Mouse (Mus musculus) forebrain, embryonic 15.5 days (tissue): ENCODE results near the gene Dusp1. TPM values are rescaled to one million over a fixed set of nuclear protein-coding genes. Genes with fewer than 3 reads are reported as not detected.

Source experiments
- ATAC-seq: fragments of 200-750 bp; cut with Nextera tagmentation; replicated peaks from 2 replicates; pipeline ENCODE4 v1.8.0; 2017; ENCODE audit warnings: mild to moderate bottlenecking, moderate TSS enrichment, moderate library complexity
- H3K27ac ChIP-seq: fragments of 300-500 bp; sonication (generic); replicated peaks from 2 replicates; pipeline ENCODE4 v1.5.1; 2015; ENCODE audit warnings: mild to moderate bottlenecking, inconsistent platforms
- H3K27me3 ChIP-seq: fragments of 300-500 bp; sonication (generic); 2 replicates; pipeline ENCODE4 v1.6.1; 2015; ENCODE audit warnings: inconsistent platforms
- H3K36me3 ChIP-seq: fragments of 300-500 bp; sonication (generic); 2 replicates; pipeline ENCODE4 v1.6.1; 2015; ENCODE audit warnings: mild to moderate bottlenecking, inconsistent platforms
- H3K4me1 ChIP-seq: fragments of 300-500 bp; sonication (generic); 2 replicates; pipeline ENCODE4 v1.6.1; 2015; ENCODE audit warnings: inconsistent platforms
- H3K4me2 ChIP-seq: fragments of 300-500 bp; sonication (generic); replicated peaks from 2 replicates; pipeline ENCODE4 v1.6.1; 2015; ENCODE audit warnings: mild to moderate bottlenecking, inconsistent platforms
- H3K4me3 ChIP-seq: fragments of 300-500 bp; sonication (generic); 2 replicates; pipeline ENCODE4 v1.5.1; 2015; ENCODE audit warnings: mild to moderate bottlenecking, inconsistent platforms
- H3K9ac ChIP-seq: fragments of 300-500 bp; sonication (generic); replicated peaks from 2 replicates; pipeline ENCODE4 v1.6.1; 2015; ENCODE audit warnings: mild to moderate bottlenecking, inconsistent platforms
- H3K9me3 ChIP-seq: fragments of 300-500 bp; sonication (generic); 2 replicates; pipeline ENCODE4 v1.6.1; 2016; ENCODE audit warnings: inconsistent platforms
- WGBS: fragments of 180-500 bp; shearing (Covaris S2); methylation state at CpG from one replicate; pipeline ENCODE4 v1.1.7; 2015; ENCODE audit warnings: mixed read lengths; 5-methylcytosine and 5-hydroxymethylcytosine counted together
- polyA plus RNA-seq: library from polyadenylated mRNA; unstranded; fragments of >200 nt; fragmentation: Nextera tagmentation; extraction: Ambion mirVana; gene quantifications from 2 replicates; pipeline ENCODE4 v1.2.1, GENCODE M21; 2015

Dusp1 gene
- polyA plus RNA-seq, 1 experiment from 2014 or later = 46.3 TPM

DNA sequence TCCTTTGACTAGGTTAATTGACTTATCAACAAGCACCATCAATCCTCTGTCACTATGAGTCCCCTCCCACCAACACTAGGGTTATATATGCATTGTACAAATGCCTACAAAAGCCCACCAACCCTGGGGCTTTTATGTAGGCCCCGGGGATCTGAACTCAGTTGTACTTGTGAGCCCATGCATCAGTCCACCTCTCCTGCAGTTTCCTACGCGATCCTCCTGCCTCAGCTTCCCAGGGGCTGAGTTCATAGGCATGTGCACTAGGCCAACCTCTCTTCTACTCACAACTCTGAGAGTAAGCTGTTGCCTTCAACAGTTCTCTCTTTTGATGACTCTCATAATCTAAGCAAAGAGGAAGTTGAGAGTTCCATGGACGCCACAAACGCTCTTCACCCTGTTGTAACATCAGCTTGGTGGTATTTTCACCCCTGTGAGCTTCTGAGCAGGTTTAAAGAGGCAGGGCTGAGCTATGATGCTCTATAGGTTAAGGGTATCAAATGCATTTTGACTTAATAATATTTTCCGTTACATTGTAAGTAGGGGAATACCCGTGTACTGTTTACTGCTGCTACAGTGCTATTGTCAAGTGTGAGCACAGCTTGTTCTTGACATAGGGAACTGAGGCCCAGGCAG lies 30.4 kb downstream of the Dusp1 start:
- no peak for ATAC-seq
- WGBS = 90% methylated on average over 7 of the region's 7 CpGs
- Histone ChIP-seq H3K4me1 (no peaks in the 10 kb centered on the region), H3K4me2 (no peak overlapping the region), H3K27ac (no peak overlapping the region), H3K4me3 (no peak overlapping the region), H3K9ac (no peak overlapping the region), H3K36me3 (no peaks in the 10 kb centered on the region), H3K9me3 (no peaks in the 10 kb centered on the region), H3K27me3 (no peaks in the 10 kb centered on the region)

DNA sequence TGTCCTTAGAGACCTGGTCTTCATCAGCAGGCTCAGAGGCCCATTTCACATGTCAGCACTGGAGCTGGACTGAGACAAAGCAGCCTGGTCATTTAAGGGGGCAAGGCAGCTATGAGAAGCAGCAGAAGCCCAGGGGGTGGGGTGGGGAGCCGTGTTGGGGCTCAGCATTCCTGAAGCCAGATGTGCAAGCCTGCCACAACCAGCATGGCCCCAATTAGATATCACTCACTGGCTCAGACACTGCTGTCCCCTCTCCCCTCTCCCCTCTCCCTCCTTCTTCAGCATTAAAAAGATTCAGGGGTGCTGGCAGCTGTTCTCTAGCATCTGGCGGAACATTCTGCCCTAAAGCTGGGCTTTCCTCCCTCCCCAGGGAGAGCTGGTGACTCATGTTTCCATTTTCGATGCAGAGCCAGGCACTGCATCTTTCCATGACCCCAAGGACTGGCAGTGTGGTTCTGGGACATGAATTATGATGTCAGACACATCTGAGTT lies 31.3 kb downstream of the Dusp1 start:
- no peak overlapping the region for H3K4me2 ChIP-seq
- no peaks in the 10 kb centered on the region for H3K27me3 ChIP-seq
- no peak for ATAC-seq
- no peaks in the 10 kb centered on the region for H3K4me1 ChIP-seq
- H3K36me3 ChIP-seq = no peaks in the 10 kb centered on the region
- H3K27ac ChIP-seq = no peak overlapping the region
- no peak overlapping the region for H3K9ac ChIP-seq
- 64% methylated on average over 3 of the region's 3 CpGs for WGBS
- no peaks in the 10 kb centered on the region for H3K9me3 ChIP-seq
- H3K4me3 ChIP-seq = no peak overlapping the region

DNA sequence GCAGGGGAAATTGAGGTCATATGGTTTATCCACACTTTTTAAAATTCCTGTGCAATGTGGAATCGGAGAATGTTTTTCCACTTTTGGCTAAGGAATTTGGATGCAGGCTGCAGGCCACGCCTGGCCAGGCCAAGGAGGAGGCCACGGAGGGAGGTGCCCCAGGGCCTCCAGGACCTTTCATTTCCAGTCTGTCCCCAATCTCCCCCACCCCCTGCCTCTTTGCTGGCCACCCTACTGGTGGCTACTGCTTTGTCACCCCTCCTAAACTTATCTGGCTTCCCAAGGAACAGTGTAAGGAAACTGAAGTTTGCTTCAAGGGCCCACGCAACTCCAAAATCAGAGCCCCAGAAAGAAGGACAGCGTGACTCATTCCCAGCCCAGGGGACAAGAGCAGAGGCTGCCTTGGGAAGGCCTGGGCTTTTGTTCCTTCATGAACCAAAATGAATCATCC lies 32.1 kb downstream of the Dusp1 start:
- Histone ChIP-seq H3K4me3 (no peak overlapping the region), H3K36me3 (no peaks in the 10 kb centered on the region), H3K4me2 (no peak overlapping the region), H3K4me1 (no peaks in the 10 kb centered on the region), H3K27me3 (no peaks in the 10 kb centered on the region), H3K9ac (no peak overlapping the region), H3K9me3 (no peaks in the 10 kb centered on the region), H3K27ac (no peak overlapping the region)
- WGBS = 83% methylated on average over 5 of the region's 5 CpGs
- no peak for ATAC-seq

DNA sequence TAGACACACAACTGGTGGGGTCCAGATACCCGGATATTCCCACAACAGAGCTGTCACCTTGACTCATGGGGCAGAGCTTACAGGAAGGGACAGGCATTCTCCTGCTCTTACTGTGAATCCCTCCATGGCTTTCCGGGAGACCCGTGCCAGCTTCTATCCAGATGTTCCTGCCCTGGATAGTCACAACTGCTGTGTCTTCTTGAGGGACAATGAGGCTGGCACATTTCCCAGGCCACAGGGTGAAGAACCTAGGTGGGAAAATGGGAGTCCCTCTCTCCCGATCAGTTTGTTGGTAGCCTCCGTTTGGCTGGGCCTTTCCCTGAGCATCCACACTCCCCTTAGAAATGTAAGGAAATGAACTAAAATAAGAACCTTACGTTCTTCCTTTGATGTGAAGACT lies 33.2 kb downstream of the Dusp1 start:
- ATAC-seq = no peak
- 87% methylated on average over 6 of the region's 6 CpGs for WGBS
- no peaks in the 10 kb centered on the region for H3K36me3 ChIP-seq
- no peaks in the 10 kb centered on the region for H3K27me3 ChIP-seq
- H3K4me3 ChIP-seq = no peak overlapping the region
- H3K9ac ChIP-seq = no peak overlapping the region
- no peaks in the 10 kb centered on the region for H3K9me3 ChIP-seq
- no peak overlapping the region for H3K27ac ChIP-seq
- H3K4me1 ChIP-seq = no peaks in the 10 kb centered on the region
- H3K4me2 ChIP-seq = no peak overlapping the region

DNA sequence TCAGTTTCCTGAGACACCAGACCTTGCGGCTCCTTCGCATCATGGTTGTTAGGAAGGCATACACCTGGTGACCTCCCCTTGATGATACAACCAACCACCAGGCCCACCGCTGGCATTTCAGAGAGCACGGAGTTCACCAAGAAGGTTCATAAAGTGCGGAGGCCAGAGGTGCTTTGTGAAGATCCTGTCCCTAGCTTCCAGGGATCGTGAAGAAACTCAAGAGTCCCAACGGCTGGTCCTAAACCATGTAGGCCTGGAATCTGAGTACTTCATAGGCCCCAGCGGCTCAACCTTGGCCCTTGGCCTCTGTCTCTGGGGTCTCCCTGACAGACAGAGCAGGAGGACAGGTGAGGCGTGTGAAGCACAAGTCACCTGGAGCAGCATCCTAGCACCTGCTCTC lies 34.6 kb downstream of the Dusp1 start:
- Histone ChIP-seq H3K36me3 (no peaks in the 10 kb centered on the region), H3K4me3 (no peak overlapping the region), H3K4me1 (no peaks in the 10 kb centered on the region), H3K27me3 (no peaks in the 10 kb centered on the region), H3K27ac (no peak overlapping the region), H3K9me3 (no peaks in the 10 kb centered on the region), H3K9ac (no peak overlapping the region), H3K4me2 (no peak overlapping the region)
- 94% methylated on average over 9 of the region's 9 CpGs for WGBS
- no peak for ATAC-seq

DNA sequence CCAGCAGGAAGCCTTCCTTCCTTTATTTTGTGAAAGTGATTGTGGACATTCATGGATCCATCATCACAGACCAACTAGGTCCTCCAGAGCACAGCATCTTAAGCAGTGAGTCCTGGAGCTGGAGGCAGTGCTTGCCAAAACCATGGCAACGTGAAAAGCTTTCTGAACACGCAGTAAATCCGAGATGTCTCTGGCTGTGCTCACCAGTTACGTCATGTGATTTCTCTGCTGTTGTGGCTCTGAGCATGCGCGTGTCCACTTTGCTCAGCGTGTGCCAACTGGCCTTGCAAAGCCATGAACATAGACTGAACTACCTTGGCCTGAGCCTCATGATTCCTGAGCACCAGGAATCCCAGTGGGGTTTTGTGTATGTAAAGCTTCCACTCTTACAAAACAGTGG lies 36.6 kb downstream of the Dusp1 start:
- H3K27me3 ChIP-seq = no peaks in the 10 kb centered on the region
- no peak overlapping the region for H3K4me2 ChIP-seq
- H3K27ac ChIP-seq = no peak overlapping the region
- no peak overlapping the region for H3K4me3 ChIP-seq
- ATAC-seq = no peak
- no peaks in the 10 kb centered on the region for H3K36me3 ChIP-seq
- no peaks in the 10 kb centered on the region for H3K9me3 ChIP-seq
- no peak overlapping the region for H3K9ac ChIP-seq
- no peaks in the 10 kb centered on the region for H3K4me1 ChIP-seq
- 75% methylated on average over 7 of the region's 7 CpGs for WGBS

DNA sequence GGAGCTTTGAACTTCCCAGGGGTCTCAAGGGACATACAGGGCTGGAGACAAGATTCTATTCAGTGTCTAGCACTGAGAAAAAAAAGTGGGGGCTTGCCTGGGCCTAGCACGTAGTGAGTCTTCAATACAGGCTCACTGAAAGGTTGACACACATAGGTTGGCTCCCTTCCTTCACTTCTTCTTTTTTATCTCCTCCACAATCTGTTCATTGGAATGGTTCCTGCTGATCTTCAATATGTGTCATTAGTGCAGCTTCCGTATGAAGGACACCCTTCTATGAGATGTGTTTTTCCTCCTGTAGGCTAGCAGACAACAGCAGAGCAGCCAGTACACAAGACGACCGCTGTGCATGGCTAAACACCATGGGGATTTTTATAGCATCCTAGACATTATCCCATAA lies 37.1 kb downstream of the Dusp1 start:
- no peaks in the 10 kb centered on the region for H3K9me3 ChIP-seq
- 88% methylated on average over 4 of the region's 4 CpGs for WGBS
- no peak overlapping the region for H3K4me2 ChIP-seq
- H3K4me3 ChIP-seq = no peak overlapping the region
- H3K27ac ChIP-seq = no peak overlapping the region
- no peaks in the 10 kb centered on the region for H3K36me3 ChIP-seq
- no peaks in the 10 kb centered on the region for H3K4me1 ChIP-seq
- H3K9ac ChIP-seq = no peak overlapping the region
- ATAC-seq = no peak
- no peaks in the 10 kb centered on the region for H3K27me3 ChIP-seq

DNA sequence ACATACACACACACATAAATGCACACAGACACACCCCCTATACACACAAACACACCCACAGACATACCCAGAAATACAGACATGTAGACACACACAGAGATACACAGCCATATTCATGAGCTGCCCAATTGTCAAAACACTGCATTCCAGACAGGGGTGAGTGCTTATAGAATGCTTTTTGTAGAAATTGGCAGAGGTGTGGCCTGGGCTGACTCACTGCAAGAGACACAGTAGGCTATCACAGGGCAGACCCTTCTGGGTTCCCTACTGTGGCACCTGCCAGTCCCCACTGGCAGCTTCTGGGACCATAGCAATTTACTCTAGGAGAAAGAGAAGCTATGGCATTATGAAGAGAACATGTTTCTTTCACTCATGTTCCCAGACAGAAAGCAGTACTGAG lies 37.6 kb downstream of the Dusp1 start:
- no peak for ATAC-seq
- no peak overlapping the region for H3K9ac ChIP-seq
- no peak overlapping the region for H3K4me3 ChIP-seq
- H3K27me3 ChIP-seq = no peaks in the 10 kb centered on the region
- no peak overlapping the region for H3K27ac ChIP-seq
- H3K4me2 ChIP-seq = no peak overlapping the region
- no peaks in the 10 kb centered on the region for H3K9me3 ChIP-seq
- no peaks in the 10 kb centered on the region for H3K36me3 ChIP-seq
- H3K4me1 ChIP-seq = no peaks in the 10 kb centered on the region

DNA sequence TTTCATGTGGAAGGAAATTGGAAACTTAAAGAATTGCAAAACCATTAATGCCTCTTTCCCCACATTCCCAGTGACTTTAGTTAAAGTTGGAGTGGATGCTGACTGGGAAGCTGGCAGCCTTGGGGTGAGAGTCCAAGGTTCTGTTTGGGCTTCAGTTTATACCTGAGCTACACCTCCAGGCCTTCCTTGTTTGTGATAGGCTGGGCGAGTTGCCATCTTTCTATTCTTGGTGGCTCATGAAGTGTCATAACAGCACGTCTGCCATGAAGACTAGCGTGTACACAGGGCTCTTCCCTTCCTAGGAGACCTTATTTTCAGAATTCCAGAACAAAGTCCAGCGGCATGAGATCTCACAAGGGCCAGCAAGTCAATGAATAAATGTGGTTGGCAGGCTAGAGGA lies 39.2 kb downstream of the Dusp1 start:
- ATAC-seq = no peak
- 77% methylated on average over 4 of the region's 4 CpGs for WGBS
- H3K9me3 ChIP-seq = no peaks in the 10 kb centered on the region
- H3K27ac ChIP-seq = no peak overlapping the region
- H3K27me3 ChIP-seq = no peaks in the 10 kb centered on the region
- H3K9ac ChIP-seq = no peak overlapping the region
- no peak overlapping the region for H3K4me2 ChIP-seq
- H3K36me3 ChIP-seq = no peaks in the 10 kb centered on the region
- no peak overlapping the region for H3K4me3 ChIP-seq
- no peaks in the 10 kb centered on the region for H3K4me1 ChIP-seq

DNA sequence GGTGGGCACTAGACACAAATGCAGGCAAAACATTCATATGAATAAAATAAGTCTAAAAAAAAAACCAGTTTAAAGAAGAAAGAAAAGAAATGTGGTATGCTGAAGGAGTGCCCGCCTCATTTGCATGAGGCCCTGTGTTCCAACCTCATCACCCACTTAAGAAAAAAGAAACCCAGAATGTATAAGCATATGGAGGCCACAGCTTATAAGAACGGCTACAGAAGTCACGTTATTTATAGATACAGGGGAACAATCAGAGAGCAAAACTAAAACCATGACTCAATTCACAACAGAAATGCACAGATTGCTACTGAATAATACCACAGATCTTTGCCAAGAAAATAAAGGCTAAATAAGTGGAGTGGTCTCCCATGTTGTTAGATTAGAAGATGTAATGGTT lies 43.6 kb downstream of the Dusp1 start:
- Histone ChIP-seq H3K4me1 (no peaks in the 10 kb centered on the region), H3K9ac (no peak overlapping the region), H3K27ac (no peak overlapping the region), H3K9me3 (no peaks in the 10 kb centered on the region), H3K27me3 (no peaks in the 10 kb centered on the region), H3K4me2 (no peak overlapping the region), H3K36me3 (no peaks in the 10 kb centered on the region), H3K4me3 (no peak overlapping the region)
- WGBS = 82% methylated on average over 3 of the region's 3 CpGs
- ATAC-seq = no peak

DNA sequence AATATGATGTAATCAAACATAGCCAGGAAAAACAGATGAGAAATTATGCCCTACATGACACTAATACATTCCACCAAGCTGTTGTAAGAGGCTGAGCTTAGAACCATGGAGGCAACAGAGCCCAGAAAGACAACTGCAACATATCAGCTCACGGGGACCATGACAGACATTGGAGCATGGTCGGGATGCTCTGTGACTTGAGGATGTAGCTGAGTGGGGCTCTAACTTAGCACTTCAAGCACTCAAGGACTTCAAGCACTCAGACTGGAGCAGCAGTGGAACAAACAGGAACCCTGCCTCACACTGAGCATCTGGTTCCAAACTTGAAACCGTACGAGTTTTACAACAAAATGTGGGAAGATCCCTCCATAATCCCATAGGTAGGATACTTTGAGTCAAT lies 46.3 kb downstream of the Dusp1 start:
- H3K9ac ChIP-seq = no peak overlapping the region
- 91% methylated on average over 4 of the region's 4 CpGs for WGBS
- no peak overlapping the region for H3K4me3 ChIP-seq
- no peak for ATAC-seq
- peaks cover 12% of the 10 kb centered on the region; the same call in 1 of the 2 replicates for H3K4me1 ChIP-seq
- H3K4me2 ChIP-seq = no peak overlapping the region
- no peak overlapping the region for H3K27ac ChIP-seq
- no peaks in the 10 kb centered on the region for H3K9me3 ChIP-seq
- no peaks in the 10 kb centered on the region for H3K27me3 ChIP-seq
- no peaks in the 10 kb centered on the region for H3K36me3 ChIP-seq

DNA sequence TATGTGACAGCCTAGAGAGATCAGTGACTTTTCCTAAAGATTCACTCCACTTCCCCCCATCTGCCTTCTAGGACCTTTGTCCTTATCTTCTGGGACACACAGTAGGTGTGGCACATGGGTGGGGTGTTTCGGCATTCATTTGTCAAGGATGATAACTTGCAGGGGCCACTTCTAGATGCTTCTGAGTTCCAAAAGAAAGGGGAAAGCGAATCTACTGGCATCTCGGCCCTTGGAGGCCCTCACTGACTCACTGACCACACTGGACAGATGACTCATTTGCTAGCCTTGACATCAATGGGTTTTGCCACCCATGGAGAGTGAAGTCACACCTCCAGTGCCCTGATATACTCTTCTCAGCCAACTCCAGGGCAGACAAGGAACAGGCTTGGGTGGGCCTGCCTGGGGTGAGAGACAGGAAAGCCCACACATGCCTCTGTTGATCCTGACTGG lies 47.3 kb downstream of the Dusp1 start:
- Histone ChIP-seq H3K9me3 (no peaks in the 10 kb centered on the region), H3K27ac (no peak overlapping the region), H3K4me1 (peaks cover 12% of the 10 kb centered on the region; the same call in 1 of the 2 replicates), H3K27me3 (no peaks in the 10 kb centered on the region), H3K4me2 (no peak overlapping the region), H3K36me3 (no peaks in the 10 kb centered on the region), H3K4me3 (no peak overlapping the region), H3K9ac (no peak overlapping the region)
- ATAC-seq = no peak
- WGBS = 79% methylated on average over 3 of the region's 3 CpGs
